Mouse (Mus musculus) liver, embryonic 16.5 days (tissue): ENCODE data around the gene Map3k9. TPM values are rescaled to one million over a fixed set of nuclear protein-coding genes. Genes with fewer than 3 reads are reported as not detected.
A peak's percentile ranks its signal among the peaks of the same experiment; 100 is the strongest.

Source experiments
- ATAC-seq: fragments of 200-750 bp; cut with Nextera tagmentation; 2 replicates; pipeline ENCODE4 v1.8.0; 2017; ENCODE audit warnings: low read depth, mild to moderate bottlenecking, moderate number of reproducible peaks, moderate library complexity
- H3K27ac ChIP-seq: fragments of 300-500 bp; sonication (generic); 2 replicates; pipeline ENCODE4 v1.5.1; 2014; ENCODE audit warnings: mild to moderate bottlenecking, low read length
- H3K27me3 ChIP-seq: fragments of 300-500 bp; sonication (generic); 2 replicates; pipeline ENCODE4 v1.6.1; 2014; ENCODE audit warnings: low read depth, low read length, mixed read lengths; ENCODE audit not compliant: control insufficient read depth, insufficient read depth
- H3K36me3 ChIP-seq: fragments of 300-500 bp; sonication (generic); 2 replicates; pipeline ENCODE4 v1.6.1; 2014; ENCODE audit warnings: mild to moderate bottlenecking; ENCODE audit not compliant: control insufficient read depth, insufficient read depth
- H3K4me1 ChIP-seq: fragments of 300-500 bp; sonication (generic); 2 replicates; pipeline ENCODE4 v1.6.1; 2014; ENCODE audit warnings: low read depth, low read length, mixed read lengths; ENCODE audit not compliant: control insufficient read depth
- H3K4me2 ChIP-seq: fragments of 300-500 bp; sonication (generic); 2 replicates; pipeline ENCODE4 v1.6.1; 2014; ENCODE audit warnings: low read depth, low read length, mixed read lengths
- H3K4me3 ChIP-seq: fragments of 300-500 bp; sonication (generic); 2 replicates; pipeline ENCODE4 v1.5.1; 2014; ENCODE audit warnings: low read depth, mild to moderate bottlenecking, low read length
- H3K9ac ChIP-seq: fragments of 300-500 bp; sonication (generic); 2 replicates; pipeline ENCODE4 v1.6.1; 2014; ENCODE audit warnings: low read depth, low read length
- H3K9me3 ChIP-seq: fragments of 300-500 bp; sonication (generic); replicated peaks from 2 replicates; pipeline ENCODE4 v1.6.1; 2016; ENCODE audit warnings: low read length; ENCODE audit not compliant: control insufficient read depth
- WGBS: fragments of 180-500 bp; shearing (Covaris S2); extraction: QIAGEN DNeasy Blood & Tissue Kit; methylation state at CpG from one replicate; pipeline ENCODE4 v1.1.7; 2014; ENCODE audit not compliant: insufficient replicate concordance; 5-methylcytosine and 5-hydroxymethylcytosine counted together
- polyA plus RNA-seq: library from polyadenylated mRNA; unstranded; fragments of >200 nt; fragmentation: Nextera tagmentation; extraction: Ambion mirVana; gene quantifications from 2 replicates; pipeline ENCODE4 v1.2.1, GENCODE M21; 2015

The Map3k9 gene
- polyA plus RNA-seq, 1 experiment from 2014 or later = 0.14 TPM

GRCm38 (mm10) chr12:81810417-81810816, 29.4 kb upstream of the Map3k9 start:
- Histone ChIP-seq H3K9ac (no peak overlapping the region), H3K4me2 (no peak overlapping the region), H3K9me3 (no peaks in the 10 kb centered on the region), H3K27ac (no peak overlapping the region), H3K36me3 (no peaks in the 10 kb centered on the region), H3K4me3 (no peak overlapping the region), H3K27me3 (no peaks in the 10 kb centered on the region; the same call in 1 of the 2 replicates), H3K4me1 (peaks cover 10% of the 10 kb centered on the region)
- no peak for ATAC-seq
- WGBS = 40% methylated on average over 8 of the region's 8 CpGs

DNA sequence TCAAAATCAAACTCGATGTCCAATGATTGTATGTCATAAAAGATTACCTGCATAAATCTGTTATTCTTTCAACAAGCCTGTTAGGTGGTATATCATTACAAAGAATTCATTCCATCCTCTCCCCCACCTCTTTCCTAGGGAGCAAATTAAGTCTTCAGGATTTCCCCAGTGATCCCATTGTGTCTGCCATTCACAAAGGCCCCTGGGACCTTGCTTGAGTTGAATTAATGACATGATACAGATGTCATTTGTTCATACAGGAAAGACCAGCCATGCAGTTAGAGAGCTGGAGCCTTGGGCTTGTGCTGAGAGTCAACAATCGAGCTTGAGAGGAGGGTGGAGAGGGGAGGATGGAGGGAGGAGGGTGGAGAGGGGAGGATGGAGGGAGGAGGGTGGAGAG, 27.6 kb upstream of the Map3k9 start:
- Histone ChIP-seq H3K27me3 (no peaks in the 10 kb centered on the region; the same call in 1 of the 2 replicates), H3K27ac (no peak overlapping the region), H3K4me2 (no peak overlapping the region), H3K9me3 (no peaks in the 10 kb centered on the region), H3K4me1 (peaks cover 10% of the 10 kb centered on the region), H3K4me3 (no peak overlapping the region), H3K9ac (no peak overlapping the region), H3K36me3 (no peaks in the 10 kb centered on the region)
- no peak for ATAC-seq
- 37% methylated on average over 2 of the region's 2 CpGs for WGBS

GRCm38 (mm10) chr12:81807953-81808352, 27.0 kb upstream of the Map3k9 start:
- Histone ChIP-seq H3K27me3 (no peaks in the 10 kb centered on the region; the same call in 1 of the 2 replicates), H3K4me2 (peak overlapping the region; percentile 48; the same call in 1 of the 2 replicates), H3K36me3 (no peaks in the 10 kb centered on the region), H3K9ac (no peak overlapping the region), H3K4me3 (no peak overlapping the region), H3K9me3 (no peaks in the 10 kb centered on the region), H3K27ac (no peak overlapping the region), H3K4me1 (peaks cover 10% of the 10 kb centered on the region)
- ATAC-seq = no peak
- 22% methylated on average over 11 of the region's 11 CpGs for WGBS

DNA sequence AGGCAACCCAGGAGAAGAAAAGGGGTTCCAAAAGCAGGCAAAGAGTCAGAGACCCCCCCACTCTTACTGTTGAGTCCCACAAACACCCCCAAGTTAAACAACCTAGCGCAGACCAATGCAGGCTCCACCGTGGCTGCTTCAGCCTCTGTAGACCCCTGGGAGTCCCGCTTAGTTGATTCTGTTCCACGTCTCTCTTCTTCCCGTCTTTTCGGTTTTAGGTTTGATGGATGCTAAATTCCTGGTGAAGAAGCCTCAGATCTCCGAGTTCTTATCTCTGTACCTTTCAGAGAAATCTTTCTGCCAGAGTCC, 26.5 kb upstream of the Map3k9 start:
- no peak for ATAC-seq
- Histone ChIP-seq H3K4me3 (peak overlapping the region; percentile 32), H3K36me3 (no peaks in the 10 kb centered on the region), H3K9me3 (no peaks in the 10 kb centered on the region), H3K27me3 (no peaks in the 10 kb centered on the region; the same call in 1 of the 2 replicates), H3K4me1 (peaks cover 10% of the 10 kb centered on the region), H3K4me2 (peak overlapping the region; percentile 48), H3K27ac (no peak overlapping the region), H3K9ac (no peak overlapping the region)
- 3% methylated on average over 7 of the region's 7 CpGs for WGBS

GRCm38 (mm10) chr12:81806759-81807528, 26.0 kb upstream of the Map3k9 start:
- ATAC-seq = peak; percentile 82
- 6% methylated on average over 17 of the region's 17 CpGs for whole genome bisulfite sequencing
- Histone ChIP-seq H3K4me1 (peaks cover 10% of the 10 kb centered on the region), H3K9ac (no peak overlapping the region), H3K4me2 (peak overlapping the region; percentile 48), H3K9me3 (no peaks in the 10 kb centered on the region), H3K36me3 (no peaks in the 10 kb centered on the region), H3K27me3 (no peaks in the 10 kb centered on the region; the same call in 1 of the 2 replicates), H3K4me3 (peak overlapping the region; percentile 32), H3K27ac (no peak overlapping the region)

- H3K36me3 ChIP-seq = no peaks in the 10 kb centered on the region
- H3K9ac ChIP-seq = no peak overlapping the region
- H3K27ac ChIP-seq = no peak overlapping the region
- H3K4me2 ChIP-seq = no peak overlapping the region
- no peak for ATAC-seq
- no peak overlapping the region for H3K4me3 ChIP-seq
- 63% methylated on average over 5 of the region's 5 CpGs for WGBS
- H3K4me1 ChIP-seq = peaks cover 10% of the 10 kb centered on the region
- H3K27me3 ChIP-seq = no peaks in the 10 kb centered on the region; the same call in 1 of the 2 replicates
- H3K9me3 ChIP-seq = no peaks in the 10 kb centered on the region
Measured at GRCm38 (mm10) chr12:81806114-81806513, 25.1 kb upstream of the Map3k9 start.

DNA sequence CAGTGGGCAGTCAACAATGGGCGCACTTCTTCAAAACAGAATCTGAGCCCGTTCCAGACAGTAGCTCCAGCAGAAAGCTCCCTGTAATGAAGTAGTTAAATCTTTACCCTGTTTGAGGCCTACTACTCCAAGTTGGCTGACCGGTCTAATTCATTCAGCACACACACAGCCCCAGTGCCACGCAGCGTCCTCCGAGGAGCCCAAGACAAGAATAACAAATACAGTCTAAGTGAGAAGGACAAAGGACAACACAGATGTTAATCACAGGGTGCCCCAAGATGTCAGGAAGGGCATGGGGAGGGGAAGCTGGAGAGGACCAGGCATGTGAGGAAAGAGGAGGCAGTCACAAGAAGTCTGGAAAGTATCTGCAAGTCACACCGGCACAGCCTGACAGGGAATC, 22.8 kb upstream of the Map3k9 start:
- Histone ChIP-seq H3K4me3 (no peak overlapping the region), H3K27me3 (no peaks in the 10 kb centered on the region), H3K36me3 (no peaks in the 10 kb centered on the region), H3K4me1 (peaks cover 10% of the 10 kb centered on the region), H3K4me2 (no peak overlapping the region), H3K27ac (no peak overlapping the region), H3K9me3 (no peaks in the 10 kb centered on the region), H3K9ac (no peak overlapping the region)
- 62% methylated on average over 7 of the region's 7 CpGs for WGBS
- ATAC-seq = no peak

- ATAC-seq = no peak
- Histone ChIP-seq H3K27me3 (no peaks in the 10 kb centered on the region), H3K9me3 (no peaks in the 10 kb centered on the region), H3K36me3 (no peaks in the 10 kb centered on the region), H3K27ac (no peak overlapping the region), H3K9ac (no peak overlapping the region), H3K4me1 (peaks cover 10% of the 10 kb centered on the region), H3K4me2 (no peak overlapping the region), H3K4me3 (no peak overlapping the region)
- WGBS = 81% methylated on average over 3 of the region's 3 CpGs
Measured at GRCm38 (mm10) chr12:81803016-81803415, 22.0 kb upstream of the Map3k9 start.

DNA sequence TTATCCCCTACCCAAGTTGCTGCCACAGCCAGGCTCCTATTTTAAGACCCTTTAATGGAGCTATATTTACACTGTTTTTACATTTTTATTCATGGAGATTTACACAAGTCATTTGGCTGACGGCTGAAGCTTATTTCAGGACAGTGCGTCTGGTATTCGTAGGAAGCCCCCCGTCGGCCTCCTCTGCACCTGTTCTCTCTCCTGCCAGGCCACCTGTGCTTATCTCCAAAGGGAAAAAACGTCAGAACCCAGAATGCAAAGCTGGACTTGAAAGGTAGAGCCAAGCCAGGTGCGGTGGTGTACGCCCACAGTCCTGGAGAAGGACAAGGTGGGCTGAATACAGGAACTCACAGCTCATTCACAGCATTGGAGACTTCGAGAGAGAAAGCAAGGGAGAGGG, 20.2 kb upstream of the Map3k9 start:
- 66% methylated on average over 9 of the region's 9 CpGs for WGBS
- no peaks in the 10 kb centered on the region for H3K4me1 ChIP-seq
- H3K27ac ChIP-seq = no peak overlapping the region
- H3K9ac ChIP-seq = no peak overlapping the region
- ATAC-seq = no peak
- no peaks in the 10 kb centered on the region for H3K9me3 ChIP-seq
- no peak overlapping the region for H3K4me2 ChIP-seq
- no peaks in the 10 kb centered on the region for H3K27me3 ChIP-seq
- no peak overlapping the region for H3K4me3 ChIP-seq
- no peaks in the 10 kb centered on the region for H3K36me3 ChIP-seq
